Mouse (Mus musculus): ENCODE data around the gene Stk32b.

Gene Stk32b

DNA sequence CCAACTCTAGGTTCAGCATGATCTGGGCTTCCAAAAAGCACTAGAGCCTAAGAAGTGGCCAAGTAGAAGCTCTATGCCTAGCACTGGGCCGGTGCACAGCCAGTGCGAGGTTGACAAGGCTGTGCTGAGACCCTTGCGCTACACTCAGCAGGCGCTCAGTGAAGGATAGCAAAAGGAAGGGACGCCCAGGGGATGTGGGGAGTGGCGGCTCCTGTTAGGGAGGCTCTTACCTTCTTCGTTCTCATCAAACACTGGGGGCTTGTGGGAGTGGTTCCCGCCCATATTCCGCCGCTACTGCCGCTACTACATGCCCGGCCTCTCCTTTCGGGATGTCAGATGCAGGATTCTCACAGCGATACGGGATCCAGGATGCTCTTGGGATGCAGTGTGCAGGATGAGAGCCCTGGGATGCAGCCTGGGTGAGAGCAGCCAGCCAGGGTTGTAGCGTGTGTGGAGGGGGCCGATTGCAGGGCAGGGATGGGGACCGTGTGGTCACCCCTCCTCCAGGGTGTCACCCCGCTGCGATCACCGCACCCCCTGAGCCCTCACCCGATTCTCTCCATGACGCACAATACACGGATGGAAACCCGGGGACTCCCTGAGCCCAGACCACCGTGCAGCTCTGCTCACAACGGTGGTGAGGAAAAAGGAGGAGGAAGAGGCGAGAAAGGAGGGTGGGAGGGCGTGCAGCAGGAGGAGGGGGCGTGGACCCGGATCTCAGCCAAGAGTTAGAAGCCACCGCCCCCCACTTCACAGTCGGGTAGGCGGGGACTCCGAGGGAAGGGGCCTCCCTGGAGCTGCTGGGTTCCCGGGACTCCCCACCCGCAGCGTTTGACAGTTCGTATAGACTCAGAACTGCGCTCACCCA lies at the start of gene Stk32b:
Gene Stk32b, minus strand, starts transcription at position 667 of the 868 bp plus-strand sequence.
- no peak for DNase-seq (ENCODE audit: low spot score in 2 of 2)

- no peak for DNase-seq (ENCODE audit: low spot score in 2 of 2)
Measured at GRCm38 (mm10) chr5:37765851-37766250, 48.9 kb upstream of the Stk32b start.

- DNase-seq (ENCODE audit: low spot score in 2 of 2) = no peak
Measured at GRCm38 (mm10) chr5:37762046-37762445, 45.1 kb upstream of the Stk32b start.

DNA sequence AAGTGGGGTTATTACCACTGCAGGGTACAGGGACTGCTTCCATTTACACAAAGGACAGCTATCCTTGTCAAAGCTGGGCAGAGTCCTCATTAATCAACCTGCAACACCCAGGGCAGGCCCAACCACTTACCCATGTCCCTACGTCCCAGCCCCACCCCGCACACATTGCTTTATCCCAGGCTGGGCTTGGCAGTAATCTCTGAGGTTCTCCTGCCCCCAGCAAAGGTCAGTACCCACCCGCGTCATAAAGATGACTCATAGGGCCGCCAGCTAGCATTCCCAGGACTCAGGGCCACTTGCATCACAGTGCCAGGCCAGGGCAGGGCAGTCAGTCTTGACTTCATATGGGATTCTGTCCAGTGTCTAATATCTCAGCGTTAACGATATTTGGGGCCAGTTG lies 36.4 kb upstream of the Stk32b start:
- no peak for DNase-seq (ENCODE audit: low spot score in 2 of 2)

GRCm38 (mm10) chr5:37752027-37752967 lies 35.3 kb upstream of the Stk32b start:
- DNase-seq (ENCODE audit: low spot score in 2 of 2) = no peak

DNA sequence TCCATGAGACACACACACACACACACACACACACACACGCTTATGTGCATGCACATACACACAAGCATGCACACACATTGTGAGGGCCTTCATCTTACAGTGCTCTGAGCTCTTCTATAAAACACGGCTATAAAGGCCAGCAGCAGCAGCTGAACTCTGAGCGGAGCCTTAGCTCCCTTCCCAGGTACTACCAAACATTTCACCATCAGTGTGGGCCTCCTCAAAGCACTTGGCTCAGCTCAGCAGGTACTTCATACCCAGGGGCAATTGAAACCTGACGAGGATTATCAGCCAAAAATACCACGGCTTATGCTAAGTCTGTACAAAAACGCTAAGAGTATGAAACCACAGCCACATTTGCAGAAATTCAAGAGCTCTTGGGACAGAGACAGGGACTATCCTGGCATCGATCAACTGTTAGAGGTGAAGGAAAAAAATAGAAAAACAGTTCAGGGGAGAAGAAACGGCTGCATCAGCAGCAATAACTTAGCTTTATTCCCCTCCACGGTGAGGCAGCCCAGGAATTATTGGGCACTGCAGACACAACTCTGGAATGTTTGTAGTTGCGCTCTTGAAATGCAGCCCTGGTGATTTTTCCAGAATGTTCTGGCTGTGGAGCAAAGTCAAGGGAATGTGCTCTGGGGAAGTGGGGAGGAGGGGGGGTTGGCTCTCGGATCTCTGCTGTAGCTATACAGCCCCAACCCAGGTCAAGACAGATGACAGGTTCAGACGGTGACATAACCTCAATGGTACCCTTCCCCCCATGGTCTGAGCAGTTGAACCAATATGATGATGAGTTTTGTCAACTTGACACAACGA lies 27.1 kb upstream of the Stk32b start:
- DNase-seq (ENCODE audit: low spot score in 2 of 2) = no peak

- no peak for DNase-seq (ENCODE audit: low spot score in 2 of 2)
Measured at GRCm38 (mm10) chr5:37736213-37736612, 19.2 kb upstream of the Stk32b start.

DNA sequence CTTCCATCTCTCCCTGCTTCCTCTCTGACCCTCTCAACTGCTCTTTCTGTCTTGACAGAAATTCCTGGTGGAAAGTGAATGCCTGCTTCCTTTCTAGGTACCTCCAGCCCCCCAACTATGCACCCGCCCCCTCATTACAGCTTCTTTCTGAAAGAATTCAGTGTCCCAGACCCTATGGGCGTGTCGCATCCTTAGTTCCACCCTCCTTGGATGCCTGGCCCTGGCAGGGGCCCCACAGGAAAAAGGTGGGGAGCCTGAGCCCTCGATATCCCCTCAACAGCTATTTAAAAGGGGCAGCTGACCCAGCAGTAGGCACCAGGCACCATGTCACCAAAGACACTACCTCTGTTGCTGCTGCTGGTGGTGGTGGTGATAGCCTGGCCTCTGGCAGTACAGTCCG lies 18.3 kb upstream of the Stk32b start, which contains the start of gene Cytl1:
Gene Cytl1, plus strand, starts transcription at position 296 of the 400 bp plus-strand sequence.
- DNase-seq (ENCODE audit: low spot score in 2 of 2) = no peak

DNA sequence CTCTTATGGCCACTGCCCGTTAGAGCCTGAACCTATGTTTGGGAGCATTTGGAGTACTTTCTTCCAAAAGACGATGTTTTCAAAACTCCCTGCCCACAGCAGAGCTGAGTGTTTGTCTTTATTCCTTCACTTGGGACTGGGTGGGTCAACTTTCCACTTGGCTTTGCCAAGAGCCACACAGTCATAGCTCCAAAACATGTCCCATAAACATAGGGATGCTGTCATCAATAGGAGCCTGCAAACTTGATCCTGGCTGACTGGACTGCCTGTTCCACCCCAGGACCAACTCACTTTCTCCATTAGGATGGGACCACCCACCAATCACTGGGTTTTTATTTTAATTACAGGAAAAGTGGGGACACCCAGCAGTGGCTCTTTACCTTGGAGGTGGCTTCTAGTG lies 13.8 kb upstream of the Stk32b start:
- DNase-seq (ENCODE audit: low spot score in 2 of 2) = no peak

DNA sequence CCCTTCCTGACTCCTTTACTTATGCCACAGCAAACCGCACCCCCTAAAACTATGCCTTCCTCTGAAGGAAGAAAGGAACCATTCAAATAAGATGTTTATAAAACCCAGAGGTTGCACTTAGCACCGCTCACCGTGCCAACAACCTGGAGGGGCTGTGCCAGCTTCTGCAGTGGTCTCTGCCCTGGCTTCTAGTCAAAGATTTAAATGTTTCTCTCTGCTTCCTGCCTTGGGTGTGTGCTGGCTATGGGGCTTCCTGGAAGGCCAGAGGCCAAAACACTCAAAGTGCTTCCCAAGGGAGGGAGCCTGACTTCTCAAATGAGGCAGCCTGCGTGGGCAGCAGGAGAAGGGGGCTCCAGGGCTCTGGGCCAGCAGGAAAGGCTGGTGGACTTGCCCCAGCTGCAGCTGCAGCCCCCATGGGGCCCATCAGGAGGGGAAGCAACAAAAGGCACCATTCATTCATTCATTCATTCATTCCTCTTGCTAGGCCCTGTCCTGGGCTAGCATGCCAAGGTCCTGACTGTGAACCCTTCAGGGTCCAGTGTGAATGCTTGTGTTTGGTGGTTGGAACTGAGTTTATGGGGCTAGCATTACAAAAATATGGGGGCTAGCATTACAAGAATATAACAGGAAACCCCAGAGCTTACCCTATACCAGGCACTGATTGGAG lies 8.4 kb upstream of the Stk32b start:
- no peak for DNase-seq (ENCODE audit: low spot score in 2 of 2)

GRCm38 (mm10) chr5:37720670-37721069 lies 3.7 kb upstream of the Stk32b start:
- no peak for DNase-seq (ENCODE audit: low spot score in 2 of 2)

DNA sequence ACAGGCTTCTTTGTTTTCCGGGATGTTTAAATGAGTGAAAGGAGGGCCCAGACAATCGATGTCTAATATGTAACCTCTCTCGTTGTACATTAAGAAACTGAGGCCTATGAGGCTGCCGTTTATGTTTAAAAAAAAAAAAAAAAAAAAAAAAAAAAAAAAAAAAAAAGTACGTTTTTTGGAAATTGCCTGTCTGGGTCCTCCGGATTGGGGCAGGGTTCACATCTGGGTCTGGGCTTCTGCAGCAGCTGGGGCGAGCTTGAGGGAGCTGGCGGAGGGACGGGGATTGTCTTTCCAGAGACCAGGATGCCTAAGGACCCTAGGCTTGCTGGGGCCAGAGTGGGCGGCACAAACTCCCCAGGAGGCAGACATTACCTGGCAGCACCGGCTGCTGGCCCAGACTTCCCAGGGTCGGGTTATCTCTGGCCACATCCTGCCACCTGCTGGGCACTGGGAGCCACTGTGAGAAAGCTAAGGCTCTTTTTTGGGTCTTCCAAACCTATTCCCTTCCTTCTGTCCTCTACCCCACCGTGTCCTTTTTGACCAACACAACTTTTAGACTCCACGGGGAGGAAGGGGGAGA lies 503 bp upstream of the Stk32b start:
- DNase-seq (ENCODE audit: low spot score in 2 of 2) = no peak

DNA sequence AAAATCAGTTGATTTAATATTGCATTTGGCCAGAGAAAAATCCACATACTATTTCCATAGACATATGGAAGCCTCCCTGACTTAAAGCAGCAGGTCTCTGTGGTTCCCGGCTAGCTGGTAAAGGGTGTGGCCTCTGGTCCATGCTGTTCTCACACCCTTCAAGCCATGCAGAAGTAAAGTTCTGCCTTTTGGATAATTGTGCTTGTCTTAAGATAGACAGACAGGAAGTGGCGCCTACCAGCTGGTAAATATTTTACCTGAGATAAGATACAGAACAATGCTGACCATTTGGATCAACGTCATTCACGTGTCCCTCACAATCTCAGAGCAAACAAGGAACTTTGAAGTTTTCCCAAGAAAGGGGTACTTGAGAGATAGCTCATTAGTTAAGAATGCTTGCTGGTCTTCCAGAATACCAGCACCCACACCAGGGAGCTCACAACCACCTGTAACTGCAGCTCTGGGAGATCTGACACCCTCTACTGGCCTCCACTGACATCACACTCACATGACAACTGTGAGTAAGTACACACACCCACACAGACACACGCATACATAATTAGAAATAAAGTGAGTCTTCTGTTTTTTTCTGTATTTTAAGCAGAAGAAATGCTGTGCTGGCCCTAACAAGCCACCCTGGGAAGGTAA lies 7.6 kb downstream of the Stk32b start:
- DNase-seq (ENCODE audit: low spot score in 2 of 2) = no peak

DNA sequence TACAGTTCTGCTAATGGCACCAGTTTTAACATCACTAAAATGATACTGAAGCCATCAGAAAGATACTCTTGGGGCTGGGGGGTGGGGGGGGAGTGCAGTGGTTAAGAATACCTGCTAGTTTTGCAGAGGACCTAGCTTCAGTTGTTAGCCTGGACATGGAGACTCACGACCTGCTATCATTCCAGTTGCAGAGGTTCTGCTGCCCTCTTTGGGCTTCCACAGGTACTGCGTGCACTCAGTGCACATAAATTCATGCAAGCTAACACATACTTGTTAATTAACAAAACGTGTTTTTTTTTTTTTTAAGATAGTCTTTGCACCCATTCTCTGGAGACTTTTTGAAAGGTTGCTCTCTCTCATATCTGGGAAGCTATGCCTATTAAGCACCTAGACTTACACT lies 8.8 kb downstream of the Stk32b start:
- no peak for DNase-seq (ENCODE audit: low spot score in 2 of 2)

DNA sequence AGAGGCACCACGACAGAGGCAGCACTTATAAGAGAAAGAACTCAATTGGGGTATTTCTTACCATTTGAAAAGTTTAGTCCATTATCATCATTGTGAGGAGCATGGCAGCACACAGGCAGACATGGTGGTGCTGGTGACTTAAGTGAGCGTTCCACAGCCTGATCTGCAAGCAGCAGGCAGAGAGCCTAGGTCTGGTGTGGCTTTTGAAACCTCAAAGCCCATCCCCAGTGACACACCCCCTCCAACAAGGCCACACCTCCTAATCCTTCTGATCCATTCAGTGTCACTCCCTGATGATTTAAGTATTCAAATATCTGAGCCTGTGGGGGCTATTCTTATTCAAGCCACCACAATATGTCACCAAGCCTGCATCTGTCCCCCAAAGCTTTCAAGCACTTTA lies 12.0 kb downstream of the Stk32b start:
- DNase-seq (ENCODE audit: low spot score in 2 of 2) = no peak

- DNase-seq (ENCODE audit: low spot score in 2 of 2) = no peak
Measured at GRCm38 (mm10) chr5:37699757-37700156, 17.2 kb downstream of the Stk32b start.

DNA sequence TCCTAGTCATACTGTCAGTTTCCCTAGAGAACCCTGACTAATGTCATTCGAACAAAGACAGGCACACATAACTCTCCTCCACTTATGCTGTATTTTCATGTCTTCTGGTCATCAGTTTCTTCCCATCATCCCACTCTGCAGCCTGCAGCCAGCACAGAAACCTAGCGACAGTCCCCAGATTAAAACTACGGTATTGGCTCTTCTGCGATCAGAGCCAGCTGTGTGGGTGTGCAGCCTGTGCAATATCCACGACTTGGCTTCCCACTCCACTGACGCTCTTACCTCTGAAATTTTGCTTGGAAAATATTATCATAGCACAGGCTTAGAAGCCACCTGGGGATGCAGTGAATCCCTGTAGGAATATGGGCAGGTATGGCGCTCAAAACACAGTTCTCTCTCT lies 19.7 kb downstream of the Stk32b start:
- no peak for DNase-seq (ENCODE audit: low spot score in 2 of 2)

GRCm38 (mm10) chr5:37695773-37696172 lies 21.2 kb downstream of the Stk32b start:
- DNase-seq (ENCODE audit: low spot score in 2 of 2) = no peak

- no peak for DNase-seq (ENCODE audit: low spot score in 2 of 2)
Measured at GRCm38 (mm10) chr5:37692759-37693158, 24.2 kb downstream of the Stk32b start.

- no peak for DNase-seq (ENCODE audit: low spot score in 2 of 2)
Measured at GRCm38 (mm10) chr5:37670781-37671180, 46.2 kb downstream of the Stk32b start.

All from natural killer cell, adult 2 months (primary cell).